Mouse (Mus musculus) G1E (cell line): ENCODE results near the gene Ctcf. TPM values are rescaled to one million over a fixed set of nuclear protein-coding genes. Genes with fewer than 3 reads are reported as not detected.

Source experiments
- ATAC-seq: 2 replicates; pipeline ENCODE4 v1.8.0; 2016; ENCODE audit warnings: mild to moderate bottlenecking; ENCODE audit not compliant: insufficient number of reproducible peaks, poor library complexity, low FRiP score, severe bottlenecking; ENCODE audit errors: extremely low read depth
- DNase-seq: peaks from one replicate; pipeline ENCODE4 v3.0.0; 2012; ENCODE audit warnings: low spot score
- H3K27me3 ChIP-seq: 2 replicates; pipeline ENCODE4 v1.6.1; 2012; ENCODE audit warnings: mild to moderate bottlenecking, low read length, inconsistent platforms; ENCODE audit not compliant: insufficient read depth
- H3K36me3 ChIP-seq: replicated peaks from 2 replicates; pipeline ENCODE3; 2012; ENCODE audit warnings: mild to moderate bottlenecking, inconsistent platforms
- H3K4me1 ChIP-seq: 2 replicates; pipeline ENCODE4 v1.6.1; 2012; ENCODE audit warnings: low read depth, low read length, inconsistent platforms, mixed read lengths; ENCODE audit not compliant: insufficient read depth
- H3K4me3 ChIP-seq: 2 replicates; pipeline ENCODE4 v1.5.1; 2012; ENCODE audit warnings: low read depth, mild to moderate bottlenecking, inconsistent platforms, low read length, moderate library complexity, mixed read lengths
- H3K9me3 ChIP-seq: replicated peaks from 2 replicates; pipeline ENCODE4 v1.6.1; 2012; ENCODE audit warnings: inconsistent platforms
- CTCF ChIP-seq: IDR thresholded peaks from 2 replicates; pipeline ENCODE4 v1.5.1; 2012; ENCODE audit warnings: low read depth, low read length, inconsistent platforms, mixed read lengths
- GATA1 ChIP-seq: IDR thresholded peaks from 2 replicates; pipeline ENCODE4 v1.6.1; 2012; ENCODE audit warnings: borderline replicate concordance, low read length, inconsistent platforms, mixed read lengths
- GATA2 ChIP-seq: IDR thresholded peaks from 2 replicates; pipeline ENCODE4 v1.6.1; 2012; ENCODE audit warnings: low read depth, low read length, inconsistent platforms, borderline replicate concordance
- POLR2AphosphoS5 ChIP-seq: IDR thresholded peaks from 2 replicates; pipeline ENCODE4 v1.6.1; 2012; ENCODE audit warnings: low read depth, low read length, inconsistent platforms; ENCODE audit not compliant: insufficient replicate concordance
- TAL1 ChIP-seq: conservative IDR thresholded peaks from 2 replicates; pipeline ENCODE4 v1.6.1; 2012; ENCODE audit warnings: low read depth, low read length, inconsistent platforms, mixed read lengths
- polyA plus RNA-seq: library from polyadenylated mRNA; stranded (reverse); fragments of >175 nt; gene quantifications from 2 replicates; pipeline ENCODE4 v1.2.3, GENCODE M21; 2012
- total RNA-seq, 2 experiments: library from RNA; stranded (forward) in 1 of 2; stranded (reverse) in 1 of 2; fragments of 200-1000 nt in 1 of 2; fragments of >200 nt in 1 of 2; fragmentation: Nextera tagmentation in 1 of 2; gene quantifications; 2 replicates each; pipeline ENCODE4 v1.2.3; 2014 to 2017

Gene Ctcf
- total and polyA plus RNA-seq, 3 experiments, result 78.9 to 155 (median 133) TPM

GRCm38 (mm10) chr8:105688242-105688752 is 51.9 kb downstream of the Ctcf start:
- no peak overlapping the region for H3K4me3 ChIP-seq

GRCm38 (mm10) chr8:105689256-105689982 is 53.1 kb downstream of the Ctcf start:
- no peak for ATAC-seq

More at GRCm38 (mm10) chr8:105688242-105688752, 51.9 kb downstream of the Ctcf start:
- Histone ChIP-seq H3K9me3 (no peaks in the 10 kb centered on the region), H3K36me3 (peaks cover 31% of the 10 kb centered on the region), H3K27me3 (peaks cover 34% of the 10 kb centered on the region), H3K4me1 (peaks cover 7% of the 10 kb centered on the region)
- TF ChIP-seq GATA2 (no peak), GATA1 (no peak), POLR2AphosphoS5 (no peak), TAL1 (no peak), CTCF (no peak)
- ATAC-seq (no peak), DNase-seq (no peak)

GRCm38 (mm10) chr8:105689983-105690360 is 53.6 kb downstream of the Ctcf start:
- peaks cover 23% of the 10 kb centered on the region for H3K36me3 ChIP-seq
- ATAC-seq, result no peak
- no peak overlapping the region for H3K4me3 ChIP-seq
- DNase-seq, result no peak
- H3K9me3 ChIP-seq, result no peaks in the 10 kb centered on the region
- TF ChIP-seq CTCF (no peak), TAL1 (no peak), GATA2 (no peak), POLR2AphosphoS5 (no peak), GATA1 (no peak)
- peaks cover 18% of the 10 kb centered on the region for H3K4me1 ChIP-seq
- H3K27me3 ChIP-seq, result peaks cover 34% of the 10 kb centered on the region

More at GRCm38 (mm10) chr8:105689256-105689982, 53.1 kb downstream of the Ctcf start:
- no peaks in the 10 kb centered on the region for H3K9me3 ChIP-seq
- no peak overlapping the region for H3K4me3 ChIP-seq
- H3K4me1 ChIP-seq, result peaks cover 17% of the 10 kb centered on the region
- peaks cover 22% of the 10 kb centered on the region for H3K36me3 ChIP-seq
- H3K27me3 ChIP-seq, result peaks cover 34% of the 10 kb centered on the region
- no peak for DNase-seq
- TF ChIP-seq TAL1 (no peak), POLR2AphosphoS5 (no peak), CTCF (no peak), GATA1 (no peak), GATA2 (no peak)

- Histone ChIP-seq H3K36me3 (peaks cover 23% of the 10 kb centered on the region), H3K4me3 (no peak overlapping the region), H3K9me3 (no peaks in the 10 kb centered on the region), H3K27me3 (peaks cover 34% of the 10 kb centered on the region), H3K4me1 (peaks cover 15% of the 10 kb centered on the region)
- ATAC-seq (no peak), DNase-seq (no peak)
- TF ChIP-seq CTCF (no peak), POLR2AphosphoS5 (no peak), TAL1 (no peak), GATA1 (no peak), GATA2 (no peak)
These were observed 54.6 kb downstream of the Ctcf start for GRCm38 (mm10) chr8:105690978-105691377.

- DNase-seq (no peak), ATAC-seq (no peak)
- Histone ChIP-seq H3K36me3 (peaks cover 32% of the 10 kb centered on the region), H3K4me3 (no peak overlapping the region), H3K9me3 (no peaks in the 10 kb centered on the region), H3K4me1 (peaks cover 19% of the 10 kb centered on the region), H3K27me3 (peaks cover 34% of the 10 kb centered on the region)
- TF ChIP-seq GATA1 (no peak), GATA2 (no peak), CTCF (no peak), TAL1 (no peak), POLR2AphosphoS5 (no peak)
These were observed 56.2 kb downstream of the Ctcf start for GRCm38 (mm10) chr8:105692449-105693182.

- H3K27me3 ChIP-seq, result peaks cover 31% of the 10 kb centered on the region
- peaks cover 17% of the 10 kb centered on the region for H3K4me1 ChIP-seq
- no peak for ATAC-seq
- peak overlapping the region; percentile 58; the same call in 1 of the 2 replicates for H3K4me3 ChIP-seq
- no peaks in the 10 kb centered on the region for H3K9me3 ChIP-seq
- DNase-seq, result peak; percentile 47
- TF ChIP-seq CTCF, result no peak
- TF ChIP-seq GATA2, result no peak
- no peak for TF ChIP-seq GATA1
- TF ChIP-seq POLR2AphosphoS5, result no peak
- TF ChIP-seq TAL1, result no peak
- peaks cover 43% of the 10 kb centered on the region for H3K36me3 ChIP-seq
These were observed 57.3 kb downstream of the Ctcf start for GRCm38 (mm10) chr8:105693648-105694047.
